ENCODE assay signal across 10 mouse cellular contexts in the genomic region with DNA sequence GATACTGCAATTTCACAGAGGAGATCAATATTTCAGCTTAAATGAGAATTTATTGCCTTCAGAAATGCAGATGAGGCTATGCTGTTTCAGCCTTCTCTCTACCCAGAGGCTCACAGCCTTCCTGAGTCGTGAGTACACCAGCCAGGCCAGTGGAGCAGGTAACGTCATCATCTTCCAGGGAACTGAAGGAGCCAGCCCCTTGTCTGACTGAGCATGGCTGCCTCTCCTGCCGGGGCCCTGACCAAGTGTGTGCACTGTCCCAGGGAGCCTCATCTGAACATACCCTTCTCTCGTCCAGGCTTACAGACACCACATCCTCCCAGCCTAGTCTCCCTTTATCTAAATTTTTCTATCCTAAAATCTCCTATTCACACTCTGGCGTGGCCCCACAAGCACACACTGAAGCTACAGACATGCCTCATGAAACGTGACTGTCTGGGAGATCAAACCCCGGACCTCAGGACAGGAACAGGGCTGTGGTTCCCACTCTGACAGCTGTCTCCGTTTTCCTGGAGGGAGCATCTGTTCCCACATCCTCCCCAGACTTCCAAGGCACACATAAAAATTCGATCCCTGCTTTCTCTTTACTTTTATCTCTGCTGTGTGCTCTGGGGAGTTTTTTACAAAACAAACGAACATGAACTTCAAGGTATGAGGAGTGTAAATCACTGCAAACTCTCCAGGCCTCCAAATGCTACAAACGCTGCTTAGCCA.
A peak's percentile ranks its signal among the peaks of the same experiment; 100 is the strongest.
DNase-seq lines count a peak whose midpoint lies in the region; ATAC-seq lines count a peak whose summit lies in the region.
"Had no signal": no experiment of that assay in that cellular context is flagged by ENCODE, and none has a peak within 500 bp of the region (broad histone marks: within the 10 kb centered on the region; RNA-seq: fewer than 3 reads in every experiment).

No protein-coding gene starts in this region.

- peaks cover 25% of the 10 kb centered on the region for H3K4me1 ChIP-seq in megakaryocyte, embryonic 14.5 days
- H3K4me1 ChIP-seq in hindbrain, embryonic 13.5 days (replicated peaks): peaks cover 43% of the 10 kb centered on the region
- H3K4me1 ChIP-seq in neural tube, embryonic 15.5 days: peaks cover 23% of the 10 kb centered on the region
- H3K4me1 ChIP-seq: liver, embryonic 15.5 days had no signal

- WGBS in hindbrain, embryonic 13.5 days: 50% methylated on average over 11 of the region's 11 CpGs
- WGBS in neural tube, embryonic 15.5 days: 25% methylated on average over 11 of the region's 11 CpGs

- H3K27ac ChIP-seq in hindbrain, embryonic 13.5 days: peak overlapping the region; percentile 70
- peak overlapping the region; percentile 14; the same call in 1 of the 2 replicates for H3K27ac ChIP-seq in neural tube, embryonic 15.5 days (replicated peaks)
- H3K27ac ChIP-seq: liver, embryonic 15.5 days had no signal

- ATAC-seq in megakaryocyte, adult 5-6 weeks (ENCODE audit: poor library complexity, severe bottlenecking): no peak
- no peak for ATAC-seq in hindbrain, embryonic 13.5 days (ENCODE audit: low FRiP score)
- ATAC-seq in neural tube, embryonic 15.5 days (ENCODE audit: low FRiP score): no peak

- H3K9ac ChIP-seq in hindbrain, embryonic 13.5 days: peak overlapping the region; percentile 43; the same call in 1 of the 2 replicates
- no peak overlapping the region for H3K9ac ChIP-seq in neural tube, embryonic 15.5 days (replicated peaks)
- H3K9ac ChIP-seq: liver, embryonic 15.5 days had no signal

- peak overlapping the region; percentile 46 for H3K4me3 ChIP-seq in megakaryocyte, embryonic 14.5 days (replicated peaks)
- H3K4me3 ChIP-seq in hindbrain, embryonic 13.5 days: no peak overlapping the region
- no peak overlapping the region for H3K4me3 ChIP-seq in neural tube, embryonic 15.5 days (replicated peaks)
- H3K4me3 ChIP-seq: liver, embryonic 15.5 days had no signal

- no peak overlapping the region for H3K4me2 ChIP-seq in hindbrain, embryonic 13.5 days
- H3K4me2 ChIP-seq in neural tube, embryonic 15.5 days: no peak overlapping the region
- H3K4me2 ChIP-seq: liver, embryonic 15.5 days had no signal

- no peaks in the 10 kb centered on the region for H3K9me3 ChIP-seq in megakaryocyte, embryonic 14.5 days
- H3K9me3 ChIP-seq in hindbrain, embryonic 13.5 days: no peaks in the 10 kb centered on the region
- H3K9me3 ChIP-seq in neural tube, embryonic 15.5 days (replicated peaks): no peaks in the 10 kb centered on the region
- H3K9me3 ChIP-seq: liver, embryonic 15.5 days had no signal

- DNase-seq in kidney, postnatal 4 days: peak; percentile 26 to 52
- DNase-seq in urinary bladder, postnatal 10 days (ENCODE audit: low spot score): no peak
- DNase-seq in adrenal gland, postnatal 14 days: no peak
- DNase-seq: cerebellum, adult 8-10 months; thymus, postnatal 4 days had no signal

- H3K27me3 ChIP-seq in megakaryocyte, embryonic 14.5 days (replicated peaks): peaks cover 82% of the 10 kb centered on the region
- H3K27me3 ChIP-seq in hindbrain, embryonic 13.5 days: no peaks in the 10 kb centered on the region
- H3K27me3 ChIP-seq in neural tube, embryonic 15.5 days (replicated peaks): no peaks in the 10 kb centered on the region
- H3K27me3 ChIP-seq: liver, embryonic 15.5 days had no signal

- H3K36me3 ChIP-seq in megakaryocyte, embryonic 14.5 days (replicated peaks; ENCODE audit: low read length): no peaks in the 10 kb centered on the region
- H3K36me3 ChIP-seq in hindbrain, embryonic 13.5 days: no peaks in the 10 kb centered on the region
- H3K36me3 ChIP-seq in neural tube, embryonic 15.5 days: no peaks in the 10 kb centered on the region
- H3K36me3 ChIP-seq: liver, embryonic 15.5 days had no signal

Comparison
In these comparisons a context has a peak if more than half of its experiments do, and no peak if none do; other contexts are left out.
1. DNase-seq: peak in kidney, postnatal 4 days (2 of 2); none in urinary bladder, postnatal 10 days (single experiment) and adrenal gland, postnatal 14 days (single experiment).